Mouse (Mus musculus) left cerebral cortex, adult 2 months (tissue): ENCODE measurements around the gene Sptbn4. TPM values are rescaled to one million over a fixed set of nuclear protein-coding genes. Genes with fewer than 3 reads are reported as not detected.

Experiments
- DNase-seq, 2 experiments: peaks; one replicate each; pipeline ENCODE4 v3.0.0; 2021 to 2022; ENCODE audit warnings: low spot score in 2 of 2, mixed read lengths in 1 of 2; ENCODE audit errors: extremely low spot score in 1 of 2
- H3K27ac ChIP-seq: fragments of 200-600 bp; 2 replicates; pipeline ENCODE4 v1.8.1; 2022
- H3K4me3 ChIP-seq: fragments of 200-600 bp; 2 replicates; pipeline ENCODE4 v1.8.1; 2022
- CTCF ChIP-seq: fragments of 200-600 bp; IDR thresholded peaks from 2 replicates; pipeline ENCODE4 v1.8.1; 2022; ENCODE audit warnings: antibody characterized with exemption, mild to moderate bottlenecking, moderate library complexity
- intact Hi-C: fragments of 180-260 bp; cut with DNase I; formaldehyde crosslinking; loops from one replicate; pipeline ENCODE4 v1.15.1; 2025
- total RNA-seq, 2 experiments: library from RNA; stranded (reverse); gene quantifications; 2 replicates each; pipeline ENCODE4 v1.2.3; 2021

The Sptbn4 gene
- total RNA-seq, 2 experiments from 2014 or later: 153 to 162 TPM

GRCm38 (mm10) chr7:27371715-27372462 lies 75.6 kb downstream of the Sptbn4 start:
- Histone ChIP-seq H3K27ac (no peak overlapping the region), H3K4me3 (no peak overlapping the region)
- DNase-seq: no peak
- TF ChIP-seq CTCF: no peak
- intact Hi-C loops: no loop called here

GRCm38 (mm10) chr7:27369111-27369510 lies 78.4 kb downstream of the Sptbn4 start:
- H3K4me3 ChIP-seq: no peak overlapping the region
- no peak for TF ChIP-seq CTCF
- H3K27ac ChIP-seq: no peak overlapping the region
- intact Hi-C loops: no loop called here
- DNase-seq: no peak

- intact Hi-C loops: no loop called here
- Histone ChIP-seq H3K27ac (no peak overlapping the region), H3K4me3 (no peak overlapping the region)
- no peak for TF ChIP-seq CTCF
- no peak for DNase-seq
Observed at GRCm38 (mm10) chr7:27367976-27368375, 79.5 kb downstream of the Sptbn4 start.

GRCm38 (mm10) chr7:27366082-27366844 lies 81.2 kb downstream of the Sptbn4 start:
- no peak overlapping the region for H3K4me3 ChIP-seq
- TF ChIP-seq CTCF: no peak; the same call in 1 of the 2 replicates
- DNase-seq: peak; percentile 62 to 66
- intact Hi-C loops: no loop called here
- H3K27ac ChIP-seq: 0 out of 2 replicates have a peak overlapping the region, but pooled peaks have one; percentile 12

- H3K4me3 ChIP-seq: no peak overlapping the region
- H3K27ac ChIP-seq: no peak overlapping the region
- no peak for TF ChIP-seq CTCF
- intact Hi-C loops: no loop called here
- no peak for DNase-seq
Observed at GRCm38 (mm10) chr7:27364379-27364778, 83.1 kb downstream of the Sptbn4 start.

- Histone ChIP-seq H3K4me3 (peak overlapping the region; percentile 38), H3K27ac (peak overlapping the region; percentile 47)
- TF ChIP-seq CTCF: no peak
- intact Hi-C loops: loop anchor here (1.0 to 2.0 kb wide), 2 partner anchors 25 to 86 kb away; partner anchors contain the start of genes Blvrb, Ltbp4 and Sptbn4
- peak; percentile 96 to 99 for DNase-seq
Observed at GRCm38 (mm10) chr7:27361283-27361946, 86.1 kb downstream of the Sptbn4 start.

- Histone ChIP-seq H3K4me3 (no peak overlapping the region), H3K27ac (no peak overlapping the region)
- no peak for DNase-seq
- no peak for TF ChIP-seq CTCF
- intact Hi-C loops: loop anchor here (1.0 to 2.0 kb wide), 2 partner anchors 24 to 87 kb away; partner anchors contain the start of genes Blvrb, Ltbp4 and Sptbn4
Observed at GRCm38 (mm10) chr7:27360749-27361148, 86.7 kb downstream of the Sptbn4 start.

- no peak overlapping the region for H3K27ac ChIP-seq
- H3K4me3 ChIP-seq: no peak overlapping the region
- intact Hi-C loops: loop anchor here (2.0 kb wide), 1 partner anchor 23 kb away; the partner anchor contains the start of gene Ltbp4
- no peak for TF ChIP-seq CTCF
- no peak for DNase-seq
Observed at GRCm38 (mm10) chr7:27359706-27360358, 87.7 kb downstream of the Sptbn4 start.

GRCm38 (mm10) chr7:27359162-27359561 lies 88.3 kb downstream of the Sptbn4 start:
- no peak overlapping the region for H3K4me3 ChIP-seq
- intact Hi-C loops: no loop called here
- peak; percentile 16 for TF ChIP-seq CTCF

GRCm38 (mm10) chr7:27357595-27357978 lies 89.9 kb downstream of the Sptbn4 start:
- intact Hi-C loops: no loop called here
- Histone ChIP-seq H3K27ac (no peak overlapping the region), H3K4me3 (no peak overlapping the region)
- TF ChIP-seq CTCF: no peak
- no peak for DNase-seq

More at GRCm38 (mm10) chr7:27359162-27359561, 88.3 kb downstream of the Sptbn4 start:
- no peak overlapping the region for H3K27ac ChIP-seq
- DNase-seq: no peak

- H3K27ac ChIP-seq: peak within 1 kb of the TSS; percentile 24
- peak within 1 kb of the TSS; percentile 65 for H3K4me3 ChIP-seq
- no peak for DNase-seq
- no peak for TF ChIP-seq CTCF
- intact Hi-C loops: no loop called here
Observed at GRCm38 (mm10) chr7:27356861-27357594, 90.5 kb downstream of the Sptbn4 start, which contains the start of gene Gm20479. Gm20479 (minus strand) TSS chr7:27357419.
